Mouse (Mus musculus) kidney, embryonic 14.5 days (tissue): Measurements from ENCODE around the gene BC034090. TPM values are rescaled to one million over a fixed set of nuclear protein-coding genes. Genes with fewer than 3 reads are reported as not detected.
"Not testable (repeated sequence)": the region's sequence is repeated elsewhere in the genome, so short reads cannot be mapped to it uniquely, and the experiment has no call there.

Source experiments
- ATAC-seq: fragments of 200-750 bp; cut with Nextera tagmentation; 2 replicates; pipeline ENCODE4 v1.8.0; 2017; ENCODE audit warnings: moderate number of reproducible peaks, mild to moderate bottlenecking, moderate TSS enrichment, moderate library complexity; ENCODE audit not compliant: low FRiP score, low TSS enrichment
- H3K27ac ChIP-seq: fragments of 300-500 bp; sonication (generic); 2 replicates; pipeline ENCODE4 v1.5.1; 2014; ENCODE audit warnings: low read depth, mild to moderate bottlenecking, low read length, moderate library complexity, mixed read lengths
- H3K27me3 ChIP-seq: fragments of 300-500 bp; sonication (generic); 2 replicates; pipeline ENCODE4 v1.6.1; 2014; ENCODE audit warnings: mild to moderate bottlenecking, low read length; ENCODE audit not compliant: control insufficient read depth, insufficient read depth
- H3K36me3 ChIP-seq: fragments of 300-500 bp; sonication (generic); 2 replicates; pipeline ENCODE4 v1.6.1; 2014; ENCODE audit warnings: low read length, mixed read lengths; ENCODE audit not compliant: control insufficient read depth, insufficient read depth
- H3K4me1 ChIP-seq: fragments of 300-500 bp; sonication (generic); 2 replicates; pipeline ENCODE4 v1.6.1; 2014; ENCODE audit warnings: low read length, mixed read lengths; ENCODE audit not compliant: control insufficient read depth, insufficient read depth
- H3K4me2 ChIP-seq: fragments of 300-500 bp; sonication (generic); replicated peaks from 2 replicates; pipeline ENCODE4 v1.6.1; 2014; ENCODE audit warnings: low read depth, mild to moderate bottlenecking, low read length
- H3K4me3 ChIP-seq: fragments of 300-500 bp; sonication (generic); 2 replicates; pipeline ENCODE4 v1.5.1; 2014; ENCODE audit warnings: mild to moderate bottlenecking, low read length
- H3K9ac ChIP-seq: fragments of 300-500 bp; sonication (generic); 2 replicates; pipeline ENCODE4 v1.6.1; 2014; ENCODE audit warnings: low read depth, mild to moderate bottlenecking, low read length, moderate library complexity
- H3K9me3 ChIP-seq: fragments of 300-500 bp; sonication (generic); 2 replicates; pipeline ENCODE4 v1.6.1; 2016; ENCODE audit warnings: low read length; ENCODE audit not compliant: control insufficient read depth
- WGBS: fragments of 180-500 bp; shearing (Covaris S2); extraction: QIAGEN DNeasy Blood & Tissue Kit; methylation state at CpG from one replicate; pipeline ENCODE4 v1.1.7; 2014; 5-methylcytosine and 5-hydroxymethylcytosine counted together
- polyA plus RNA-seq: library from polyadenylated mRNA; unstranded; fragments of >200 nt; fragmentation: Nextera tagmentation; extraction: Ambion mirVana; gene quantifications from 2 replicates; pipeline ENCODE4 v1.2.1, GENCODE M21; 2014

The BC034090 gene
- polyA plus RNA-seq, 1 experiment from 2014 or later: 4.9 TPM

GRCm38 (mm10) chr1:155275793-155276192 lies 31.5 kb upstream of the BC034090 start:
- no peak for ATAC-seq
- Histone ChIP-seq H3K27me3 (no peaks in the 10 kb centered on the region), H3K27ac (no peak overlapping the region), H3K9me3 (no peaks in the 10 kb centered on the region), H3K4me1 (no peaks in the 10 kb centered on the region), H3K4me2 (no peak overlapping the region), H3K36me3 (no peaks in the 10 kb centered on the region), H3K4me3 (no peak overlapping the region), H3K9ac (no peak overlapping the region)
- WGBS: 83% methylated on average over 4 of the region's 4 CpGs

GRCm38 (mm10) chr1:155274976-155275375 lies 30.7 kb upstream of the BC034090 start:
- Histone ChIP-seq H3K27me3 (no peaks in the 10 kb centered on the region), H3K36me3 (no peaks in the 10 kb centered on the region), H3K9me3 (no peaks in the 10 kb centered on the region), H3K4me3 (no peak overlapping the region), H3K27ac (no peak overlapping the region), H3K4me2 (no peak overlapping the region), H3K4me1 (no peaks in the 10 kb centered on the region), H3K9ac (no peak overlapping the region)
- no peak for ATAC-seq
- 75% methylated on average over 3 of the region's 3 CpGs for WGBS

GRCm38 (mm10) chr1:155272953-155273352 lies 28.7 kb upstream of the BC034090 start:
- ATAC-seq: no peak
- H3K36me3 ChIP-seq: no peaks in the 10 kb centered on the region
- 93% methylated on average over 4 of the region's 4 CpGs for WGBS
- H3K9ac ChIP-seq: no peak overlapping the region
- H3K27me3 ChIP-seq: no peaks in the 10 kb centered on the region
- H3K4me2 ChIP-seq: no peak overlapping the region
- no peaks in the 10 kb centered on the region for H3K4me1 ChIP-seq
- H3K27ac ChIP-seq: no peak overlapping the region
- H3K4me3 ChIP-seq: no peak overlapping the region
- no peaks in the 10 kb centered on the region for H3K9me3 ChIP-seq

- not testable (repeated sequence) for H3K9me3 ChIP-seq, H3K4me1 ChIP-seq, H3K4me2 ChIP-seq, ATAC-seq, H3K27me3 ChIP-seq, H3K27ac ChIP-seq, H3K4me3 ChIP-seq, H3K36me3 ChIP-seq, H3K9ac ChIP-seq
- WGBS: 91% methylated on average over 10 of the region's 10 CpGs
These were observed 18.3 kb upstream of the BC034090 start for GRCm38 (mm10) chr1:155262496-155262895.

DNA sequence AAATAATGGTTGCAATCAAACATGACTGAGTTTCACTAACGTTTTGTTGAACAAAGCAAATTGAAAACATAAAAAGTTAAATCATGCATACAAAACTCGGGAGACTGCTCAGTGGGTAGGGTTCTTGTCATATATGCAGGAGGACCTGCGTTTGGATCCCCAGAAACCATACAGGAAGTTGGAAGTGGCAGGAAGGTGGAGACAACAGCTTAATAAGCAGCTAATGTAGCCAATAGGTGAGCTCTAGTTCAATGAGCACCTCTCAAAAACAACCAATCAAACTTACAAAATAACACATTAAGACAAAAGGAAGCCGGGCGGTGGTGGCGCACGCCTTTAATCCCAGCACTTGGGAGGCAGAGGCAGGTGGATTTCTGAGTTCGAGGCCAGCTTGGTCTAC lies 10.1 kb upstream of the BC034090 start:
- H3K27ac ChIP-seq: no peak overlapping the region
- H3K4me1 ChIP-seq: no peaks in the 10 kb centered on the region
- 94% methylated on average over 8 of the region's 8 CpGs for WGBS

GRCm38 (mm10) chr1:155253126-155253525 lies 8.9 kb upstream of the BC034090 start:
- no peak overlapping the region for H3K27ac ChIP-seq
- H3K36me3 ChIP-seq: no peaks in the 10 kb centered on the region
- H3K4me1 ChIP-seq: no peaks in the 10 kb centered on the region
- H3K4me3 ChIP-seq: no peak overlapping the region
- no peaks in the 10 kb centered on the region for H3K9me3 ChIP-seq
- WGBS: 66% methylated on average over 12 of the region's 12 CpGs
- no peaks in the 10 kb centered on the region for H3K27me3 ChIP-seq
- no peak overlapping the region for H3K4me2 ChIP-seq
- no peak overlapping the region for H3K9ac ChIP-seq
- ATAC-seq: no peak

More for the DNA sequence above, 10.1 kb upstream of the BC034090 start:
- Histone ChIP-seq H3K9me3 (no peaks in the 10 kb centered on the region), H3K36me3 (no peaks in the 10 kb centered on the region), H3K9ac (no peak overlapping the region), H3K4me3 (no peak overlapping the region), H3K27me3 (no peaks in the 10 kb centered on the region), H3K4me2 (no peak overlapping the region)
- ATAC-seq: no peak

- no peak overlapping the region for H3K9ac ChIP-seq
- ATAC-seq: peak; percentile 45; the same call in 1 of the 2 replicates
- H3K27me3 ChIP-seq: no peaks in the 10 kb centered on the region
- no peak overlapping the region for H3K27ac ChIP-seq
- 37% methylated on average over 6 of the region's 6 CpGs for WGBS
- no peaks in the 10 kb centered on the region for H3K4me1 ChIP-seq
- no peaks in the 10 kb centered on the region for H3K9me3 ChIP-seq
- H3K4me2 ChIP-seq: no peak overlapping the region
- no peaks in the 10 kb centered on the region for H3K36me3 ChIP-seq
- no peak overlapping the region for H3K4me3 ChIP-seq
These were observed 8.4 kb upstream of the BC034090 start for GRCm38 (mm10) chr1:155252631-155253121.

DNA sequence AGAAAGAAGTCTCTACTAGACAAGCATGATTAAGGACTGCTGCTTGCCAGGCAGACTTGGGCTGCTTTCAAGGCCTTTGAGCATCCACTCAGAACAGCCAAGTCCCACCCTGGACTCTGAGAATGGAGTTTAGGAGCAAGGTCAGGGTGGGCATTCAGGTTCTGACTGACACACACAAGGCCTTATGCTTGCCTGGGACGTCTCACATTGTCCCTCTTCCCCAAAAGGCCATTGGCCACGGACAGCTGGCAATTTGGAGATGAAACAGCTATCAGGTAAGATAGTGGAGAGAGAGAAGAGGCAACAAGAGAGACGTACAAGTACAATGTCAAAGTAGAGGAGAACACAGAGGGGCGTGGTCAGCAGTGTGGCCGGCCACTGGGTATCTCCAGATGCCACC lies 7.4 kb upstream of the BC034090 start:
- Histone ChIP-seq H3K27me3 (no peaks in the 10 kb centered on the region), H3K4me3 (no peak overlapping the region), H3K9me3 (no peaks in the 10 kb centered on the region), H3K4me1 (no peaks in the 10 kb centered on the region), H3K27ac (no peak overlapping the region), H3K36me3 (no peaks in the 10 kb centered on the region), H3K9ac (no peak overlapping the region), H3K4me2 (no peak overlapping the region)
- 80% methylated on average over 5 of the region's 5 CpGs for WGBS
- ATAC-seq: no peak

- no peak for ATAC-seq
- Histone ChIP-seq H3K4me2 (no peak overlapping the region), H3K9me3 (no peaks in the 10 kb centered on the region), H3K36me3 (no peaks in the 10 kb centered on the region), H3K4me1 (no peaks in the 10 kb centered on the region), H3K27ac (no peak overlapping the region), H3K27me3 (no peaks in the 10 kb centered on the region), H3K4me3 (no peak overlapping the region), H3K9ac (no peak overlapping the region)
- whole genome bisulfite sequencing: 45% methylated on average over 4 of the region's 4 CpGs
These were observed 6.4 kb upstream of the BC034090 start for GRCm38 (mm10) chr1:155250531-155251135.
